Mouse (Mus musculus): ENCODE data around the gene Tmem132d.
"Not testable (repeated sequence)": the region's sequence is repeated elsewhere in the genome, so short reads cannot be mapped to it uniquely, and the experiment has no call there.

The Tmem132d gene

GRCm38 (mm10) chr5:127751262-127751975 is 681.5 kb downstream of the Tmem132d start:
- no peak for DNase-seq

GRCm38 (mm10) chr5:127749540-127749939 is 683.3 kb downstream of the Tmem132d start:
- not testable (repeated sequence) for DNase-seq

- DNase-seq = no peak
Observed at GRCm38 (mm10) chr5:127741331-127741730, 691.5 kb downstream of the Tmem132d start.

Data from kidney, postnatal 14 days (tissue).